Mouse (Mus musculus) gastrocnemius, postnatal 36 days (tissue): ENCODE results near the gene Olfr1325. TPM values are rescaled to one million over a fixed set of nuclear protein-coding genes. Genes with fewer than 3 reads are reported as not detected.
"Not testable (repeated sequence)": the region's sequence is repeated elsewhere in the genome, so short reads cannot be mapped to it uniquely, and the experiment has no call there.

Experiments
- DNase-seq, 2 experiments: peaks; one replicate each; pipeline ENCODE4 v3.0.0; 2022
- intact Hi-C: fragments of 180-260 bp; cut with DNase I; formaldehyde crosslinking; loops from one replicate; pipeline ENCODE4 v1.15.1; 2025
- long read RNA-seq, 2 experiments: library from polyadenylated mRNA; stranded (forward); transcript quantifications; one replicate each; pipeline ENCODE4 v2.0.0; 2021
- total RNA-seq, 2 experiments: library from RNA; stranded (reverse); gene quantifications; 2 replicates each; pipeline ENCODE4 v1.2.3; 2021

The Olfr1325 gene
- total RNA-seq: not detected
- long read RNA-seq, experiment 1: 0 reads
- long read RNA-seq, experiment 2: 0 reads

DNA sequence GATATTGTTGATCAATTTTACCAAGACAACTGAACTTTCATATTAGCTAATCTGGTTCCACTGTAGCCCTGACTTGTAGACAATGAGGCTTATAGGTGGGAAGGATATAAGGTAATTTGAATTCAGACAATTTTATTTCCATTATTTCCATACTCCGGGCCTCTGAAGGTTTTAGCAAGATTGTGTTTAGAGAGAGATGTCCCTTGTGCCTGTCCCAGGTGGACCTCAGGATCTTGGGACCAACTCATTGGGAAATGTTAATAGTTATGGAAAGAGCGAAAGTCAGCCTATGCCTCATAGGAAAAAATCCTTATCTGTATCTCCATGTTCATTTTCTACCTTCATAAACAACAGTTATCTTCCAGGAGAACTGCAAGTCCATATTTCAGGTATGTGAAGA lies at the start of gene Olfr1325:
TSS of gene Olfr1325 (plus strand) at position 301 of the 400 bp plus-strand sequence.
- intact Hi-C loops: no loop called here

DNA sequence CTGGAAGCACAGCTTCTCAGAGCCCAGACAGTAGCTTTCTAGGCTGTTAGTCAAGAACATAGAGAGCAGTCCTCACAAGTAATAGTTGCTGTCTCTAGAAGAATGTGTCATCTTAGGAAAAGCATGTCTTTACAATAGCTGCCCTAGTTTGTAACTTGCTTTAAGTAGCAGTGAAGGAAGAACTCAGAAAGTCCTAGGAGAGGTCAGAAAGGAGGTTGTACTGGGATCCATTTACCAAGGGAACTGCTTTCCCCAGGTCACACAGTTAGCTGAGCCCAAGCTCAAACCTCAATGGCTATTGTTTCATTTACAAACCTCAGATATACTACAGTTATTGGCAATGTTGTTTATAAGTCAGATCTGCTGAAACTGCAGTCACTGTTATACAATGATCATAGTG lies 17.7 kb upstream of the Olfr1325 start, which contains the start of gene Olfr1326-ps1:
TSS of gene Olfr1326-ps1 (minus strand) at position 101 of the 400 bp plus-strand sequence.
- intact Hi-C loops: no loop called here
- DNase-seq: no peak

More for the DNA sequence above, at the start of gene Olfr1325:
- no peak for DNase-seq

DNA sequence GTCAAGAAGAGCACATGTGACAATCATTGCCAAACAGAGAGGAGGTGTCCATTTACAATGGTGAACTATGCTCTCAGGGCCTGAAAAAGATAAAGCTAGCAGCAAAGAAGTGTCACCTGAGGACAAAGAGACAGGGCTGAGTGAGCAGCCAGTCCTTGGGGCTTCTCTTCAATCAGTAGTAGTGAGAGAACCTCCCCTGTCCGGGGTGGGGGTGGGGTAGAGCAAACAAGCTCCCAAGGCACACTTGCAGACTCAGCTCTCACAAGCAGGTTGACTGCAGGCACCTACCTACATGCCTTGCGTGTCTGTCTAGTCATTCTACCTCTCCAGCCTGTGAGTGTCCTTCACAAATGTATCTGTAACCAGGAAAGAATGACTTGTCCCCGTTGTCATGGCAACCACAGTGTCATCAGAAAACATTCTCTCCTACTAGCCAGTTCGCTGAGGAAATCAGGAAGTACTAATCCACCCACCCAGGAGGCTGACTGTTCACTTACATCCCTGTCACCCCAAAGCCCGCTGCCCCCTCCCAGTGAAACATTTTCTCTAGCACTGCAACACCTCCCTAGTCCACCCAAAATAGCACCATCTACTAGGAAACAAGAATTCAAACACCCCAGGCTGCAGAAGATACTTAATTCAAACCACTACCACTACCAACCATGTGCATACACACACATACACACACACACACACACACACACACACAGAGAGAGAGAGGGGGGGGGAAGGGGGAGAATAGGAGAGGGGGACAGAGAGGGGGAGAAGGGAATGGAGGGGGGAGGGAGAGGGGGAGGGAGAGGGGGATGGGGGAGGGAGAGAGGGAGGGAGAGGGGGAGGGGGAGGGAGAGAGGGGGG lies 53.2 kb downstream of the Olfr1325 start, which contains the start of gene Gm5640:
TSS of gene Gm5640 (minus strand) at position 170 of the 858 bp plus-strand sequence.
- DNase-seq, intact Hi-C loops: not testable (repeated sequence)

DNA sequence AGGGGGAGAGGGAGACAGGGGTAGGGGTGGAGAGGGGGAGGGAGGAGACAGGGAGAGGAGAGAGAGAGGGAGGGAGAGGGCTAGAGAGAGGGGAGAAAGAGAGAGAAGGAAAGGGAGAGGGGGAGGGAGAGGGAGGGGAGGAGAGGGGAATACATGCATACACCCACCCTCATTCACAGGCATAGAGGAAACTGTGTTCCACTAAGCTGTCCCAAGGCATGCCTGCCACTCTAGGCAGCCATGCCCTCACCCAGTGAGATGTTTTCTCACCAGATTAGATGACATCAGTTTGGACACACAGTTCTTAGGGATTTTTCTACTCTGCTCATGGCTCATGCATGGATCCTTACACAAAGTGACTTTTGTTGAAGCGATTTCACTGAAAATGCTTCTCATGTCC lies 53.9 kb downstream of the Olfr1325 start:
- DNase-seq, intact Hi-C loops: not testable (repeated sequence)

Other genes starting within 250 kb of the Olfr1325 start
- gene Lage3, start 239.1 kb upstream of the Olfr1325 start, total RNA-seq: 10 to 100 TPM; 33.8 to 36.3 TPM
- gene Ubl4a, start 219.5 kb upstream of the Olfr1325 start, total RNA-seq: 10 to 100 TPM; 49.5 to 51.4 TPM
- 1 to 10 TPM; 2.1 to 2.3 TPM for gene Slc10a3, start 219.3 kb upstream of the Olfr1325 start, total RNA-seq
- 10 to 100 TPM; 12.5 to 12.6 TPM for gene Fam3a, start 199.4 kb upstream of the Olfr1325 start, total RNA-seq
- 10 to 100 TPM; 20.6 to 24.2 TPM for gene Ikbkg, start 199.4 kb upstream of the Olfr1325 start, total RNA-seq
- 1 to 10 TPM; 2.9 to 3.3 TPM for gene G6pdx, start 163.5 kb upstream of the Olfr1325 start, total RNA-seq
- gene Gm6880, start 111.3 kb upstream of the Olfr1325 start, total RNA-seq: not detected
- gene Olfr1326-ps1, start 17.8 kb upstream of the Olfr1325 start, total RNA-seq: not detected
- not detected for gene Gm5640, start 53.0 kb downstream of the Olfr1325 start, total RNA-seq
- not detected for gene Gm6890, start 148.2 kb downstream of the Olfr1325 start, total RNA-seq
- gene Gm5936, start 244.5 kb downstream of the Olfr1325 start, total RNA-seq: not detected